Mouse (Mus musculus) stomach, postnatal 0 days (tissue): ENCODE measurements at regions not wholly inside any gene's neighbourhood (a gene's known extent, or its start where the extent isn't known, plus 50 kb on each side); places are given as distances from the start of the nearest gene placed in this dataset.

Source experiments
- CTCF ChIP-seq: IDR thresholded peaks from 2 replicates; pipeline ENCODE4 v1.5.1; 2016; ENCODE audit warnings: antibody characterized with exemption, low read depth, mild to moderate bottlenecking, moderate library complexity
- EP300 ChIP-seq: optimal IDR thresholded peaks from 2 replicates; pipeline ENCODE3; 2016; ENCODE audit warnings: antibody characterized with exemption

DNA sequence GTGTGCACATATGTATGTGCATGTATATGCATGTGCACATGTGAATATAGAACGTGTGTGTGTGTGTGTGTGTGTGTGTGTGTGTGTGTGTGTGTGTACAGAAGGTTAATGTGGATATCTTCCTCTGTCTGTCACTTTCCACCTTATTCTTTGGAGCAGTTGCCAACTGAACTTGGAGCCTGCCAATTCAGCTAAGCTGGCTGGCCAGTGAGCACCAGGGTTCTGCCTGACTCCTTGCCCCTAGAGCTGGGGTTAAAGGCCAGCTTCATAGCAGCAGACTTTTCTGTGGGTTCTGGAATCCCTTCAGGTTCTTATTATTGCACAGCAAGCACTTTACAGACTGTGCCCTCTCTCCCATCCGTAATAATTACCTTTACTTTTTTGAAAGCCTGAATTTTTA, 258.5 kb upstream of the Pitx2 start:
- TF ChIP-seq CTCF (no peak), EP300 (no peak)
